Mouse (Mus musculus) spleen, postnatal 36 days (tissue): Measurements from ENCODE around the gene Jaml.

Experiments
- DNase-seq, 2 experiments: peaks; one replicate each; pipeline ENCODE4 v3.0.0; 2022; ENCODE audit warnings: low spot score in 2 of 2, mixed read lengths in 1 of 2

The Jaml gene

GRCm38 (mm10) chr9:45077859-45078258 is 1.1 kb upstream of the Jaml start:
- DNase-seq: no peak

GRCm38 (mm10) chr9:45083132-45083531 is 4.1 kb downstream of the Jaml start:
- no peak for DNase-seq

DNA sequence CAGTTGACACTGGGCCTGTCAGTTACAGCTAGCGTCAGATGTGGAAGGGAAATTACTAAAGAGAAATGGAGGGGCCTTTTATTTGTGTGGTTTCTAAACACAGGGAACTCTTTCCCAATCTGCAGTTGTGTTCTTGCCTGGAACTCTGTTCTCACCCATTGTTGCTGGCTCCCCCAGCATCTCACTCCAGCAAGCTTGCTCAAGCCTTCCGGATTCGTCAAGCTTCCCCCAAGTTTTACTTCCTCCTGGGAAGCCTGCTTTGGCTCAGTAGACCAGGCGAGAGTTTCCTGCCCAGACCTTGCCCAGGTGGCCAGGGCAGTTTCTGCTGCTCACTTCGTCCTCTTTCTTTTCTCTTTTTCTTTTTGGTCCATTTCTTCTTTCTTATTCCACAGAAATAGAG is 5.6 kb downstream of the Jaml start:
- peak; percentile 31 to 42 for DNase-seq

DNA sequence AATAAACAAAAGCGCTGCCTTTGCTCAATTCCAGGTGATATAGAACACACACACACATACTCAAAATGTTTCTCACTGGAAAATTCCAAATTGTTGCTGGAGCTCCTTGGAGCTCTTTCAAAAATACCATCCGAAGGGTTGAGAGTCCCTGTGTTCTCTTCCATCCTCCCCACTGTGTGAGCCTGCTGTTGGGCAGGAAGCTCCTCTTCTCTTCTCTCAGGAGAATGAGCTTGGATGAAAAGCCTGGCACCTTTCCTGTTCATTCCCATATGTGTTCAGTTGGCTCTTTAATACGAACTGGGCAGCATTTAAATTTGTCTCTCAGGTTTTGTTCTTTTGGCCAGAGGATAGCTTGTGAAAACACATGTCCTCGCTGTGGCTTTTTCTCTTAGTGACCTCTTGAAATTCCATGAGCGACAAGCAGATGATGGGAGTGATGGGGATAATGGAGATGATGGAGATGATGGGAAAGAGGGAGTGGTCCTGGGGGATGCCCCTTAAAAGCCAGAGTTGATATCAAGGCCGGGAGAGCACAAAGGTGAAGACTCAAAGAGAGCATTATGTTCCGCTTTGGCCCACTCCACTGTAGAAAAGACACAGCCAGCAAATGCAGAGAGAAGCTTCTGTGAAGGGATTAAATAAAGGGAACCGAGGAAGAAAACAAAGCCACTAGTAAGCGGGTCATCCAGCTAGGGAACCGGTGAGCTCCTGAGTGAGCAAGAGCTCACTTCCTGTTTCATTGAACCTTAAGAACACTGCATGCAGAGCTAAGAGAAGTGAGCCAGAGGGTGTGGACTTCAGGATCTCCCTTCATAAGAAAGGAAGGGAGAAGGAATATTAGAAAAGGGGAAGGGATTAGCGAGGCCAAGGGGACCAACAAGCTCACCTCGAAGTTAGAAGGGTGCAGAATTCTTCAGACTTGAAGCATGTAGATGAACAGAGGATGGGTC is 7.0 kb downstream of the Jaml start:
- DNase-seq: peak; percentile 35 to 46

GRCm38 (mm10) chr9:45088040-45088439 is 9.1 kb downstream of the Jaml start:
- no peak for DNase-seq

- no peak for DNase-seq
Observed at GRCm38 (mm10) chr9:45090811-45091210, 11.8 kb downstream of the Jaml start.

DNA sequence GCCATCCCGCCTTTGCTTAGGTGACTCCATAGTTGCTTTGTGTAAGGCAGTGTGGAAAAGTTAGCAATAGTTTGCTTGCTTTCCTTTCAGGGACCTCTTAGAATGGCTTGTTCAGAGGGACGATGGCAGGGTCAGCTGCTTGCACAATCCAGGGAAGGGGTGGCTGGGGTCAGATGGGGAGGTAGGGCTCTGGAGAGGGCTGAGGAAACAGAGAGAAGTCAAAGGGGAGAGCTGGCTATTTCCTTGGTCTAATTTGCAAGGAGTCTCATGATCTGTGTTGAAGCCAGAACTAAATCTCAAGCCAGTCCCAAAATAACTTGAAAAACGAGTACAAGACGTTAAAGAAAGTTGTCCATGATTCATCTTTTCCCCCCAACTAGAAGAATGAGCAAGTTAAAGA is 13.7 kb downstream of the Jaml start:
- no peak for DNase-seq

DNA sequence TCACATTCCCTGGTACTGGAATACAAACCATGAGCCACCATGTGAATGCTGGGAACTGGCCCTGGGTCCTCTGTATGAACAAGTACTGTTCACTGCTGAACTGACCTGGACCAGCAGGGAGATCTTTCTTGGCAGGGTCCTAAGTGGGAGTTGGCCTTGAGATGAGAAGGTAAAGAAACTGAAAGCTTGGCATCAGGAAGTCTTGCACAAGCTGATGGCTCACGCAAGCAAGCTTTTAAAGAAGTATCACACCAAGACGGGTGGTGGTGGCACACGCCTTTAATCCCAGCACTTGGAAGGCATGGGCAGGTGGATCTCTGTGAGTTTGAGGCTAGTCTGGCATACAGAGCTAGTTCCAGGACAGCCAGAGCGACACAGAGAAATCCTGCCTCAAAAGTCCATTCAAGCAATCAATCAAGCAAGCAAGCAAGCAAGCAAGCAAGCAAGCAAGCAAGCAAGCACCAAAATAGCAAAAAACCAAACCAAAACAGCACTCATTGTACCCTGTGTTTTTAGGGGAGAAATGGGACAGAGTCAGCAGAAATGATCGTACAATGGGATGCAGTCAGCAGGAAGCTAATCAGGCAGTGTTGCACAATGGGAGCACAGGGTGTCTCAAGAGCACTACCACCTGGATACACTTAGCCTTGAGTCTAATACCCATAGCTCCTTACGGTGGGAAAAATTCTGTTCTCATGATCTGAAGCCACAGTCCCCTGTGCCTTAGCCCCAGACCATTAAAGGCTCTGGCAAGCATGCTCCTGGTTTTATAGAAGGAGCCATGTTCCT is 16.4 kb downstream of the Jaml start:
- DNase-seq: no peak

- no peak for DNase-seq
Observed at GRCm38 (mm10) chr9:45097877-45098276, 18.9 kb downstream of the Jaml start.

GRCm38 (mm10) chr9:45098426-45098825 is 19.4 kb downstream of the Jaml start:
- no peak for DNase-seq

- DNase-seq: no peak
Observed at GRCm38 (mm10) chr9:45102528-45102927, 23.5 kb downstream of the Jaml start.

- DNase-seq: no peak
Observed at GRCm38 (mm10) chr9:45103211-45103979, 24.4 kb downstream of the Jaml start.

- no peak for DNase-seq
Observed at GRCm38 (mm10) chr9:45105596-45106374, 26.8 kb downstream of the Jaml start.

DNA sequence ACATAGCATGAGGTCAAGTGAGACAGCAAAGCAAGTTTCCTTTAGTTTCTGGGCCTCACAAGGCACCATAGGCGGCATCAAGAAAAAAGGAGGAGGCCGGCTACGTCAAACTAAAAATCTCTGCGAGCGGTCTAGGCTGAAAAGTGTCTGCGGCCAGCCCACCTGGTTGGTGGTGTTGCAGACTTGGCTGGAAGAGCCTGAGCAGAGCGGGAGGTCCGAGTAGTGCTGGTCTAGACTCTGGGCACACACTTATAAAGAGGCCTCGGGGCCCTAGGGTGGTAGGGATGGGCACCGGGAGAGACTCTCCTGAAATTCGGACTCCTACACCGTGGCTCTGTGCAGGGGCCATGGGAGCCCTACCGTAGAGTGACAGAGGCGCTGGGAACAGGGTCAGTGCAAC is 36.7 kb downstream of the Jaml start:
- no peak for DNase-seq

GRCm38 (mm10) chr9:45116819-45117218 is 37.8 kb downstream of the Jaml start:
- DNase-seq: peak; percentile 26 to 46

GRCm38 (mm10) chr9:45117741-45118431 is 38.9 kb downstream of the Jaml start, which contains the start of gene Scn2b:
Scn2b (plus strand) TSS chr9:45117782.
- DNase-seq: no peak

- DNase-seq: no peak
Observed at GRCm38 (mm10) chr9:45118552-45118951, 39.6 kb downstream of the Jaml start.

DNA sequence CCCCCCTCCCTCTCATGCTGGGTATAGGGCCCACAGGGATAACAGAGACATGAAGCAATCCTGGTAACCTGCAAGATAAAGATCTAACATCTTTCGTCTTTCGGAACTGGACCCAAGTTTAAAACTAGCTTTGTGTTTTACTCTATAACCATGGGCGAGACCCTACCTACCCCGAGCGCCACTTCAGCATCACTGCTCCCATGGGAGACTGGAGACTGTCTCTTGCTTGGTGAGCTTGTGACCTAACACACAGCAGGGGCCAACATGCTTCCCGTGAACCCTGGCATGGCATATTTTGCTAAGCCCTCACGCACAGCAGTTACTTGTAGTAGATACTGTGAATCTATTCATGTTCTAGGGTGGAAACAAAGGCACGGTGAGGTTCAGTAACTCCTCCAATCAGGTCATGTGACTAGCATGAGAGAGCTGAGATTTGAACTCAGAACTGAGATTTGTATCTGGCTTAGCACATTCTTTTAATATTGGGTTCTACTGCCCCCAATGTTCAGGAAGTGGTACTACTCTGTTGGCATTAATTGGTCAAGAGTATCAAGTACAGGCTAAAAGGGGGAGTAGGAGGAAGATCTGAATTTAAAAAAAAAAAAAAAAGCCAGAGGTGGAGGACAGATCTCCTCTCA is 40.5 kb downstream of the Jaml start:
- no peak for DNase-seq

DNA sequence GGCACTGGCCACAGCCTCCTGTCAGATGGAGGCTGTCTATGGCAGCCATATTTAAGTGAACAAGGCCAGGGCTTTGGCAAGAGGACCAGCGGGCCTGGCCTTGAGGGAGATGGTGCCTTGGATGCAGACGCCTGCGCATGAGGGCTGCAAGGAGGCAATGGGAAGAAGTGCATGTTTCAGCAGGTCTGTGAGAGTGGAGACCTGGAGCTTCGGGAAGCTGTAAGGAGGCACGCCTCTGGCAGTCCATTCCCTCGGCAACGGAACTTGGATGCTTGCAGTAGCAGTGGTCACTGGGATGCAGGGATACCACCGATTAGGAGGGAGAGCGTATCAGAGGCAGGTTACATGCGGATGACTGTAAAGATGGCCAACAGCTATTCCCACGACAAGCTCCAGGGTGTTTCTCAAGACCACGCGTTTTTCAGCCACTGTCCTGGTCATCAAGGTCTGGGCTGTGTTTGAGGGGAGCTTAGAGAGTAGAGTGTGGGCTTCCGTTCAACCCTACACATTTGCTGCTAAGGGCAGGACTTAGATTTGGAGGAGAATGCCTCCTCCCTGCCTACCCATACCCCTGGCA is 41.1 kb downstream of the Jaml start:
- DNase-seq: no peak

GRCm38 (mm10) chr9:45120567-45120966 is 41.6 kb downstream of the Jaml start:
- no peak for DNase-seq
